Mouse (Mus musculus) heart, postnatal 0 days (tissue): ENCODE data around the gene Elavl3. TPM values are rescaled to one million over a fixed set of nuclear protein-coding genes. Genes with fewer than 3 reads are reported as not detected.

Experiments
- ATAC-seq: fragments of 200-750 bp; cut with Nextera tagmentation; 2 replicates; pipeline ENCODE4 v1.8.0; 2017; ENCODE audit warnings: low read depth, moderate number of reproducible peaks, moderate library complexity; ENCODE audit not compliant: insufficient read depth
- DNase-seq: peaks from one replicate; pipeline ENCODE4 v3.0.0-alpha.2; 2016; ENCODE audit warnings: low spot score
- H3K27ac ChIP-seq: fragments of 300-500 bp; sonication (generic); 2 replicates; pipeline ENCODE4 v1.5.1; 2014; ENCODE audit warnings: low read depth, mild to moderate bottlenecking
- H3K27me3 ChIP-seq: fragments of 300-500 bp; sonication (generic); 2 replicates; pipeline ENCODE4 v1.6.1; 2014; ENCODE audit warnings: low read length, mixed read lengths; ENCODE audit not compliant: control insufficient read depth, insufficient read depth
- H3K36me3 ChIP-seq: fragments of 300-500 bp; sonication (generic); replicated peaks from 2 replicates; pipeline ENCODE4 v1.6.1; 2014; ENCODE audit warnings: low read length, mixed read lengths; ENCODE audit not compliant: control insufficient read depth, insufficient read depth
- H3K4me1 ChIP-seq: fragments of 300-500 bp; sonication (generic); 2 replicates; pipeline ENCODE4 v1.6.1; 2014; ENCODE audit warnings: antibody characterized with exemption; ENCODE audit not compliant: control insufficient read depth, insufficient read depth
- H3K4me2 ChIP-seq: fragments of 300-500 bp; sonication (generic); 2 replicates; pipeline ENCODE4 v1.6.1; 2014; ENCODE audit warnings: low read depth, mild to moderate bottlenecking, low read length, moderate library complexity
- H3K4me3 ChIP-seq: fragments of 300-500 bp; sonication (generic); 2 replicates; pipeline ENCODE4 v1.5.1; 2014; ENCODE audit warnings: low read depth, low read length
- H3K9ac ChIP-seq: fragments of 300-500 bp; sonication (generic); replicated peaks from 2 replicates; pipeline ENCODE4 v1.6.1; 2014; ENCODE audit warnings: low read depth, low read length, mixed read lengths
- H3K9me3 ChIP-seq: fragments of 300-500 bp; sonication (generic); replicated peaks from 2 replicates; pipeline ENCODE4 v1.6.1; 2016; ENCODE audit warnings: low read length; ENCODE audit not compliant: control insufficient read depth
- CTCF ChIP-seq: IDR thresholded peaks from 2 replicates; pipeline ENCODE4 v1.5.1; 2016; ENCODE audit warnings: antibody characterized with exemption, control low read depth, low read depth
- EP300 ChIP-seq: IDR thresholded peaks from 2 replicates; pipeline ENCODE4 v1.6.1; 2016; ENCODE audit warnings: antibody characterized with exemption, low read depth
- WGBS: fragments of 180-500 bp; shearing (Covaris S2); extraction: QIAGEN DNeasy Blood & Tissue Kit; methylation state at CpG from one replicate; pipeline ENCODE4 v1.1.7; 2014; 5-methylcytosine and 5-hydroxymethylcytosine counted together
- polyA plus RNA-seq: library from polyadenylated mRNA; unstranded; fragments of >200 nt; fragmentation: Nextera tagmentation; extraction: Ambion mirVana; gene quantifications from 2 replicates; pipeline ENCODE4 v1.2.1, GENCODE M21; 2015
- total RNA-seq: library from RNA; depleted of rRNA; stranded (reverse); fragments of >200 nt; gene quantifications from 2 replicates; pipeline ENCODE4 v1.2.3, GENCODE M21; 2014; ENCODE audit warnings: low replicate concordance

The Elavl3 gene
- total and polyA plus RNA-seq, 2 experiments from 2014 or later = 0.15 TPM; not detected in 1

- H3K27ac ChIP-seq = peak overlapping the region; percentile 57
These were observed 48.7 kb downstream of the Elavl3 start for GRCm38 (mm10) chr9:22003163-22003554.

GRCm38 (mm10) chr9:22002194-22003162 lies 49.3 kb downstream of the Elavl3 start, which contains the start of the genes Ccdc151 and Prkcsh:
Gene Ccdc151 (minus strand): TSS chr9:22002634.
Gene Prkcsh (plus strand): TSS chr9:22002806.
- H3K4me2 ChIP-seq = peak within 1 kb of the TSS; percentile 76
- no peaks in the 10 kb centered on the region for H3K9me3 ChIP-seq
- DNase-seq (peak; percentile 99), ATAC-seq (peak; percentile 98)
- H3K27me3 ChIP-seq = peaks cover 8% of the 10 kb centered on the region; the same call in 1 of the 2 replicates
- H3K4me1 ChIP-seq = peaks cover 10% of the 10 kb centered on the region
- H3K36me3 ChIP-seq = peaks cover 33% of the 10 kb centered on the region
- peak within 1 kb of the TSS; percentile 57 for H3K27ac ChIP-seq
- WGBS = 6% methylated on average over 57 of the region's 57 CpGs
- TF ChIP-seq CTCF (no peak), EP300 (peak; percentile 39; the same call in 1 of the 2 replicates)
- peak within 1 kb of the TSS; percentile 67 for H3K4me3 ChIP-seq
- H3K9ac ChIP-seq = peak within 1 kb of the TSS; percentile 49

More at GRCm38 (mm10) chr9:22003163-22003554, 48.7 kb downstream of the Elavl3 start:
- Histone ChIP-seq H3K9ac (peak overlapping the region; percentile 49), H3K4me1 (peaks cover 10% of the 10 kb centered on the region), H3K9me3 (no peaks in the 10 kb centered on the region), H3K36me3 (peaks cover 40% of the 10 kb centered on the region), H3K4me3 (peak overlapping the region; percentile 67), H3K4me2 (peak overlapping the region; percentile 76), H3K27me3 (0 out of 2 replicates have a peak, but pooled peaks cover 8% of the 10 kb centered on the region)
- under 1% methylated on average over 18 of the region's 18 CpGs for WGBS
- TF ChIP-seq EP300 (no peak), CTCF (no peak)
- DNase-seq = peak; percentile 42
- no peak for ATAC-seq

GRCm38 (mm10) chr9:22001633-22002032 lies 50.2 kb downstream of the Elavl3 start:
- peaks cover 10% of the 10 kb centered on the region for H3K4me1 ChIP-seq
- no peak overlapping the region for H3K4me3 ChIP-seq
- no peak for ATAC-seq
- H3K9me3 ChIP-seq = no peaks in the 10 kb centered on the region
- H3K27ac ChIP-seq = no peak overlapping the region
- WGBS = 83% methylated on average over 4 of the region's 4 CpGs
- peaks cover 24% of the 10 kb centered on the region for H3K36me3 ChIP-seq
- no peak for TF ChIP-seq CTCF
- peaks cover 8% of the 10 kb centered on the region; the same call in 1 of the 2 replicates for H3K27me3 ChIP-seq
- DNase-seq = no peak
- no peak overlapping the region for H3K9ac ChIP-seq
- no peak overlapping the region for H3K4me2 ChIP-seq

DNA sequence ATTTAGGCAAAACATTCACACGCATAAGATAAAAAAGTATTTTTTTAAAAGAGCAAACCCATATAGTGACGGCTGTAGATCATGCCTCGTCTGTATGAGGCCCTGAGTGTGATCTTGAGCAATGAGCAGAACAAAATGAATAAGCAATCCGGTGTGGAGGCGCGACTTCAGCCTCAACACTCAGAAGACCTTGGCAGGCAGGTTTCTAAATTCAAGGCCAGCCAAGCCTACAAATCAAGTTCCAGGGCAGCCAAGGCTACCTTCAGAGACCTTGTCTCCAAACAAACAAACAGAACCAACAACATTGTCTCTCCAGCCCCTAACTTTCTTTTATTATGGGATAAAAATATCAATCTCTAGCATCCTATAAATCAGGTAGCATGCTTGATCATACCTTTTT lies 51.5 kb downstream of the Elavl3 start:
- TF ChIP-seq CTCF = no peak
- no peak for TF ChIP-seq EP300
- no peak overlapping the region for H3K4me2 ChIP-seq

DNA sequence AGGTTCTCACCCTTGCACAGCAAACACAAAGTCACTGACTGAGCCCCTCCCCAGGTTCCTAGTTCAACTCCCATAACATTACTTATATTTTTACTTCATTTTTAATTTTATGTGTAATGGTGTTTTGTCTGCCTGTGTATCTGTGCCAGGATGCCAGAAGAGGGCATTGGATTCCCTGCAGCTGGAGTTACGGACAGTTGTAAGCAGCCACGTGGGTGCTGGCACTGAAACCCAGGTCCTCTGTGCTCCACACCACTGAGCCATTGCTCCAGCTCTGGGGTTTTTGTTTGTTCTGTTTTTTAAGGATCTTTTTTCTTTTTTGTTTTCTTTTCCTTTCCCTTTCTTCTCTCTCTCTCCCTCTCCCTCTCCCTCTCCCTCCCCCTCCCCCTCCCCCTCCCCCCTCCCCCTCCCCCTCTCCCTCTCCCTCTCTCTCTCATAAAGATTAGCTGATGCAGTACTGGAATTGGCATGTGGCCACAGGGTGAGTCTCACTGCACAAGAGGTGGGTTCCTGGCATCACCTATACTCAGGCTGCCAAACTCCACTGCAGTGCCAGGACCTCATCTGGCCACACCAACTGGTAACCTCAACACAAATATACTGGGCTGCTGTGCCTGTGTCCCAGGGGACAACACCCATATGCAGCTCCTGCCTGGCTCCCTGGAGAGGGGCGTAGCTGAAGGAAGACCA lies 55.5 kb downstream of the Elavl3 start:
- no peak overlapping the region for H3K9ac ChIP-seq
- no peak overlapping the region for H3K4me3 ChIP-seq
- no peaks in the 10 kb centered on the region for H3K9me3 ChIP-seq
- H3K36me3 ChIP-seq = no peaks in the 10 kb centered on the region
- H3K4me1 ChIP-seq = no peaks in the 10 kb centered on the region
- DNase-seq (no peak), ATAC-seq (no peak)
- no peak overlapping the region for H3K27ac ChIP-seq
- TF ChIP-seq EP300 (no peak), CTCF (no peak)
- H3K4me2 ChIP-seq = no peak overlapping the region
- 75% methylated on average over 3 of the region's 3 CpGs for WGBS
- H3K27me3 ChIP-seq = peaks cover 35% of the 10 kb centered on the region

More for the DNA sequence above, 51.5 kb downstream of the Elavl3 start:
- no peak overlapping the region for H3K4me3 ChIP-seq
- no peak for DNase-seq
- peaks cover 11% of the 10 kb centered on the region for H3K36me3 ChIP-seq
- peaks cover 10% of the 10 kb centered on the region for H3K4me1 ChIP-seq
- ATAC-seq = no peak
- 88% methylated on average over 6 of the region's 6 CpGs for WGBS
- H3K27ac ChIP-seq = no peak overlapping the region
- H3K9me3 ChIP-seq = no peaks in the 10 kb centered on the region
- H3K27me3 ChIP-seq = peaks cover 8% of the 10 kb centered on the region; the same call in 1 of the 2 replicates
- no peak overlapping the region for H3K9ac ChIP-seq
